In genomic region chr19:8218800-8219199, GRCm38 (mm10) we compare ENCODE assay signal across 43 mouse cellular contexts. TPM values are rescaled to one million over a fixed set of nuclear protein-coding genes. Genes with fewer than 3 reads are reported as not detected.
"Had no signal": no experiment of that assay in that cellular context is flagged by ENCODE, and none has a peak within 500 bp of the region (broad histone marks: within the 10 kb centered on the region; RNA-seq: fewer than 3 reads in every experiment).

Gene Slc22a29, minus strand, starts transcription at chr19:8218900.

- H3K27ac ChIP-seq: limb, embryonic 10.5 days; limb, embryonic 12.5 days; limb, embryonic 13.5 days; limb, embryonic 15.5 days; liver, embryonic 12.5 days; liver, embryonic 13.5 days; liver, embryonic 14.5 days; liver, embryonic 15.5 days; lung, embryonic 15.5 days; macrophage; midbrain, embryonic 10.5 days; midbrain, embryonic 12.5 days; midbrain, embryonic 13.5 days; midbrain, embryonic 15.5 days; neural tube, embryonic 12.5 days had no signal

- H3K4me2 ChIP-seq: limb, embryonic 12.5 days; limb, embryonic 13.5 days; limb, embryonic 15.5 days; liver, embryonic 11.5 days; liver, embryonic 12.5 days; liver, embryonic 13.5 days; liver, embryonic 15.5 days; lung, embryonic 14.5 days; lung, embryonic 15.5 days; midbrain, embryonic 11.5 days; midbrain, embryonic 12.5 days; midbrain, embryonic 13.5 days; midbrain, embryonic 15.5 days; neural tube, embryonic 12.5 days had no signal

- H3K36me3 ChIP-seq: limb, embryonic 10.5 days; limb, embryonic 12.5 days; limb, embryonic 13.5 days; limb, embryonic 15.5 days; liver, embryonic 12.5 days; liver, embryonic 13.5 days; liver, embryonic 15.5 days; lung, embryonic 15.5 days; midbrain, embryonic 10.5 days; midbrain, embryonic 12.5 days; midbrain, embryonic 13.5 days; midbrain, embryonic 15.5 days; neural tube, embryonic 12.5 days had no signal

- ATAC-seq: liver, embryonic 12.5 days; liver, postnatal 0 days; lung, postnatal 0 days; midbrain, embryonic 13.5 days; midbrain, embryonic 15.5 days; midbrain, embryonic 16.5 days had no signal

- H3K4me3 ChIP-seq: limb, embryonic 10.5 days; limb, embryonic 12.5 days; limb, embryonic 13.5 days; limb, embryonic 15.5 days; liver, embryonic 12.5 days; liver, embryonic 13.5 days; liver, embryonic 15.5 days; lung, embryonic 15.5 days; megakaryocyte, embryonic 14.5 days; midbrain, embryonic 10.5 days; midbrain, embryonic 12.5 days; midbrain, embryonic 13.5 days; midbrain, embryonic 15.5 days; myocyte; neural tube, embryonic 12.5 days had no signal

- H3K9me3 ChIP-seq: limb, embryonic 10.5 days; limb, embryonic 12.5 days; limb, embryonic 13.5 days; limb, embryonic 15.5 days; liver, embryonic 12.5 days; liver, embryonic 13.5 days; liver, embryonic 15.5 days; lung, embryonic 15.5 days; megakaryocyte, embryonic 14.5 days had no signal

- H3K27me3 ChIP-seq: limb, embryonic 12.5 days; limb, embryonic 13.5 days; limb, embryonic 15.5 days; liver, embryonic 12.5 days; liver, embryonic 13.5 days; liver, embryonic 15.5 days; lung, embryonic 15.5 days; megakaryocyte, embryonic 14.5 days; midbrain, embryonic 12.5 days; midbrain, embryonic 13.5 days; midbrain, embryonic 15.5 days; neural tube, embryonic 12.5 days had no signal

- H3K9ac ChIP-seq: limb, embryonic 12.5 days; limb, embryonic 13.5 days; limb, embryonic 15.5 days; liver, embryonic 12.5 days; liver, embryonic 13.5 days; liver, embryonic 14.5 days; liver, embryonic 15.5 days; liver, postnatal 0 days; lung, embryonic 14.5 days; lung, embryonic 15.5 days; midbrain, embryonic 12.5 days; midbrain, embryonic 13.5 days; midbrain, embryonic 15.5 days; neural tube, embryonic 12.5 days had no signal

- H3K4me1 ChIP-seq: limb, embryonic 10.5 days; limb, embryonic 12.5 days; limb, embryonic 13.5 days; limb, embryonic 15.5 days; liver, embryonic 12.5 days; liver, embryonic 13.5 days; liver, embryonic 15.5 days; lung, embryonic 15.5 days; megakaryocyte, embryonic 14.5 days; midbrain, embryonic 10.5 days; midbrain, embryonic 12.5 days; midbrain, embryonic 13.5 days; midbrain, embryonic 15.5 days; neural tube, embryonic 12.5 days had no signal

- DNase-seq: left cerebral cortex, postnatal 4 days; liver, embryonic 13.5 days; liver, postnatal 0 days; lung, adult 18-20 months; lung, adult 2 months; lung, embryonic 14.5 days; lung, postnatal 10 days; lung, postnatal 14 days; lung, postnatal 36 days; lung, postnatal 4 days; midbrain, embryonic 14.5 days had no signal

RNA-seq across cellular contexts. Expression of gene Slc22a29, which starts in this region (rescaled TPM):
- total RNA-seq: left cerebral cortex, adult 8-10 months; left cerebral cortex, postnatal 10 days; left cerebral cortex, postnatal 14 days; left cerebral cortex, postnatal 25 days; left cerebral cortex, postnatal 36 days; left cerebral cortex, postnatal 4 days; megakaryocyte progenitor cell, adult 5-6 weeks; megakaryocyte, adult 5-6 weeks; megakaryocyte-erythroid progenitor cell, adult 5-6 weeks; midbrain, postnatal 0 days; monocyte, adult 5-6 weeks had no signal
- polyA plus RNA-seq: limb, embryonic 10.5 days; limb, embryonic 11.5 days; limb, embryonic 12.5 days; limb, embryonic 15.5 days; liver, embryonic 11.5 days; liver, embryonic 12.5 days; liver, embryonic 13.5 days; lung, adult 2 months; lung, embryonic 14.5 days; lung, embryonic 15.5 days; lung, postnatal 0 days; macrophage; midbrain, embryonic 10.5 days; midbrain, embryonic 11.5 days; midbrain, embryonic 13.5 days; midbrain, embryonic 16.5 days; myocyte; neural tube, embryonic 11.5 days; neural tube, embryonic 12.5 days had no signal
